Mouse (Mus musculus) erythroblast, embryonic 14.5 days (primary cell): ENCODE measurements around the gene Nav1. TPM values are rescaled to one million over a fixed set of nuclear protein-coding genes. Genes with fewer than 3 reads are reported as not detected.

Source experiments
- H3K27me3 ChIP-seq: 2 replicates; pipeline ENCODE4 v1.6.1; 2012; ENCODE audit warnings: inconsistent platforms; ENCODE audit not compliant: control insufficient read depth
- H3K36me3 ChIP-seq: 2 replicates; pipeline ENCODE4 v1.6.1; 2012; ENCODE audit warnings: mild to moderate bottlenecking, inconsistent platforms; ENCODE audit not compliant: control insufficient read depth
- H3K4me1 ChIP-seq: 2 replicates; pipeline ENCODE4 v1.6.1; 2012; ENCODE audit warnings: inconsistent platforms; ENCODE audit not compliant: control insufficient read depth
- H3K4me3 ChIP-seq: replicated peaks from 2 replicates; pipeline ENCODE3; 2012; ENCODE audit warnings: moderate library complexity, mild to moderate bottlenecking, inconsistent platforms
- H3K9me3 ChIP-seq: 2 replicates; pipeline ENCODE4 v1.6.1; 2012; ENCODE audit warnings: low read length, inconsistent platforms, mixed read lengths; ENCODE audit not compliant: control insufficient read depth
- GATA1 ChIP-seq: IDR thresholded peaks from 2 replicates; pipeline ENCODE4 v1.6.1; 2012; ENCODE audit warnings: low read length, inconsistent platforms, mixed read lengths
- TAL1 ChIP-seq: IDR thresholded peaks from 3 replicates; pipeline ENCODE4 v1.6.1; 2012; ENCODE audit warnings: low read length, inconsistent platforms, mixed read lengths
- polyA plus RNA-seq: library from polyadenylated mRNA; stranded (reverse); fragments of >175 nt; gene quantifications from 2 replicates; pipeline ENCODE4 v1.2.3, GENCODE M21; 2012

Nav1 gene
- polyA plus RNA-seq, 1 experiment: 0.01 TPM

- H3K4me3 ChIP-seq: no peak overlapping the region
- TF ChIP-seq GATA1 (no peak), TAL1 (no peak)
- no peaks in the 10 kb centered on the region for H3K27me3 ChIP-seq
- H3K36me3 ChIP-seq: no peaks in the 10 kb centered on the region
- H3K4me1 ChIP-seq: no peaks in the 10 kb centered on the region
- no peaks in the 10 kb centered on the region for H3K9me3 ChIP-seq
Observed at GRCm38 (mm10) chr1:135443506-135443905, 163.6 kb downstream of the Nav1 start.

GRCm38 (mm10) chr1:135441861-135442260, 165.2 kb downstream of the Nav1 start:
- Histone ChIP-seq H3K4me1 (no peaks in the 10 kb centered on the region), H3K27me3 (no peaks in the 10 kb centered on the region), H3K9me3 (no peaks in the 10 kb centered on the region), H3K4me3 (no peak overlapping the region), H3K36me3 (no peaks in the 10 kb centered on the region)
- no peak for TF ChIP-seq TAL1
- no peak for TF ChIP-seq GATA1

- Histone ChIP-seq H3K36me3 (no peaks in the 10 kb centered on the region), H3K4me3 (no peak overlapping the region), H3K4me1 (no peaks in the 10 kb centered on the region), H3K9me3 (no peaks in the 10 kb centered on the region), H3K27me3 (no peaks in the 10 kb centered on the region)
- no peak for TF ChIP-seq TAL1
- TF ChIP-seq GATA1: no peak
Observed at GRCm38 (mm10) chr1:135440986-135441385, 166.1 kb downstream of the Nav1 start.

- Histone ChIP-seq H3K4me3 (no peak overlapping the region), H3K9me3 (no peaks in the 10 kb centered on the region), H3K27me3 (no peaks in the 10 kb centered on the region), H3K4me1 (peaks cover 4% of the 10 kb centered on the region), H3K36me3 (no peaks in the 10 kb centered on the region)
- TF ChIP-seq GATA1: no peak
- TF ChIP-seq TAL1: no peak
Observed at GRCm38 (mm10) chr1:135438801-135439200, 168.3 kb downstream of the Nav1 start.

- Histone ChIP-seq H3K9me3 (no peaks in the 10 kb centered on the region), H3K4me3 (no peak overlapping the region), H3K36me3 (no peaks in the 10 kb centered on the region), H3K27me3 (no peaks in the 10 kb centered on the region), H3K4me1 (peaks cover 15% of the 10 kb centered on the region)
- no peak for TF ChIP-seq GATA1
- no peak for TF ChIP-seq TAL1
Observed at GRCm38 (mm10) chr1:135435823-135436222, 171.3 kb downstream of the Nav1 start.

GRCm38 (mm10) chr1:135430669-135431017, 176.5 kb downstream of the Nav1 start:
- Histone ChIP-seq H3K27me3 (no peaks in the 10 kb centered on the region), H3K9me3 (no peaks in the 10 kb centered on the region), H3K36me3 (peaks cover 20% of the 10 kb centered on the region), H3K4me1 (peaks cover 36% of the 10 kb centered on the region), H3K4me3 (peak overlapping the region; percentile 99)
- TF ChIP-seq TAL1 (no peak), GATA1 (no peak)

GRCm38 (mm10) chr1:135429901-135430668, 177.0 kb downstream of the Nav1 start, which contains the start of gene Ipo9:
Gene Ipo9, minus strand, starts transcription at chr1:135430499.
- H3K9me3 ChIP-seq: no peaks in the 10 kb centered on the region
- H3K4me1 ChIP-seq: peaks cover 34% of the 10 kb centered on the region
- peak within 1 kb of the TSS; percentile 99 for H3K4me3 ChIP-seq
- H3K36me3 ChIP-seq: peaks cover 25% of the 10 kb centered on the region
- no peaks in the 10 kb centered on the region for H3K27me3 ChIP-seq
- TF ChIP-seq TAL1 (no peak), GATA1 (no peak)

GRCm38 (mm10) chr1:135427390-135427789, 179.7 kb downstream of the Nav1 start:
- no peak for TF ChIP-seq GATA1
- no peak for TF ChIP-seq TAL1
- Histone ChIP-seq H3K4me1 (peaks cover 32% of the 10 kb centered on the region), H3K36me3 (peaks cover 50% of the 10 kb centered on the region), H3K27me3 (no peaks in the 10 kb centered on the region), H3K9me3 (no peaks in the 10 kb centered on the region), H3K4me3 (no peak overlapping the region)

GRCm38 (mm10) chr1:135426645-135427044, 180.4 kb downstream of the Nav1 start:
- Histone ChIP-seq H3K9me3 (no peaks in the 10 kb centered on the region), H3K4me3 (no peak overlapping the region), H3K36me3 (peaks cover 53% of the 10 kb centered on the region), H3K4me1 (peaks cover 28% of the 10 kb centered on the region), H3K27me3 (no peaks in the 10 kb centered on the region)
- no peak for TF ChIP-seq TAL1
- TF ChIP-seq GATA1: no peak
